Mouse (Mus musculus) fat pad, adult 2 months (tissue): ENCODE data around the gene Arf1.
"Not testable (repeated sequence)": the region's sequence is repeated elsewhere in the genome, so short reads cannot be mapped to it uniquely, and the experiment has no call there.

Experiments used
- DNase-seq: peaks from one replicate; pipeline ENCODE4 v3.0.0-alpha.2; 2011; ENCODE audit warnings: low read depth, low spot score; ENCODE audit errors: extremely low read depth

Arf1 gene

GRCm38 (mm10) chr11:59226787-59227603, 1.1 kb downstream of the Arf1 start:
- no peak for DNase-seq

- no peak for DNase-seq
These were observed 1.8 kb downstream of the Arf1 start for GRCm38 (mm10) chr11:59226251-59226650.

- DNase-seq: no peak
These were observed 2.9 kb downstream of the Arf1 start for GRCm38 (mm10) chr11:59225167-59225566.

- no peak for DNase-seq
These were observed 3.6 kb downstream of the Arf1 start for GRCm38 (mm10) chr11:59224470-59224869.

GRCm38 (mm10) chr11:59224025-59224424, 4.0 kb downstream of the Arf1 start:
- no peak for DNase-seq

GRCm38 (mm10) chr11:59222306-59222705, 5.8 kb downstream of the Arf1 start:
- DNase-seq: no peak

- no peak for DNase-seq
These were observed 6.5 kb downstream of the Arf1 start for GRCm38 (mm10) chr11:59221604-59222003.

GRCm38 (mm10) chr11:59219064-59219463, 9.0 kb downstream of the Arf1 start:
- no peak for DNase-seq

- peak; percentile 84 for DNase-seq
These were observed 9.6 kb downstream of the Arf1 start for GRCm38 (mm10) chr11:59218389-59218998.

- no peak for DNase-seq
These were observed 11.1 kb downstream of the Arf1 start for GRCm38 (mm10) chr11:59216955-59217354.

GRCm38 (mm10) chr11:59212892-59213494, 15.1 kb downstream of the Arf1 start:
- no peak for DNase-seq

GRCm38 (mm10) chr11:59212320-59212719, 15.8 kb downstream of the Arf1 start:
- not testable (repeated sequence) for DNase-seq

- DNase-seq: not testable (repeated sequence)
These were observed 16.5 kb downstream of the Arf1 start for GRCm38 (mm10) chr11:59211561-59211960.

GRCm38 (mm10) chr11:59210020-59210419, 18.1 kb downstream of the Arf1 start:
- no peak for DNase-seq

GRCm38 (mm10) chr11:59209580-59209979, 18.5 kb downstream of the Arf1 start:
- no peak for DNase-seq

- DNase-seq: no peak
These were observed 19.0 kb downstream of the Arf1 start for GRCm38 (mm10) chr11:59209003-59209441.

- DNase-seq: no peak
These were observed 19.8 kb downstream of the Arf1 start, which contains the start of gene 2310033P09Rik for GRCm38 (mm10) chr11:59208153-59208831. TSS of gene 2310033P09Rik (plus strand) at chr11:59208321.

- DNase-seq: no peak
These were observed 25.7 kb downstream of the Arf1 start, which contains the start of gene Mrpl55 for GRCm38 (mm10) chr11:59202081-59202995. TSS of gene Mrpl55 (plus strand) at chr11:59202486.

- no peak for DNase-seq
These were observed 26.7 kb downstream of the Arf1 start for GRCm38 (mm10) chr11:59201216-59202002.
